Mouse (Mus musculus): ENCODE measurements around the gene Serac1. TPM values are rescaled to one million over a fixed set of nuclear protein-coding genes. Genes with fewer than 3 reads are reported as not detected.

Serac1 gene
- 1 to 10 TPM; 7.0 to 8.8 TPM for total RNA-seq (2021)

DNA sequence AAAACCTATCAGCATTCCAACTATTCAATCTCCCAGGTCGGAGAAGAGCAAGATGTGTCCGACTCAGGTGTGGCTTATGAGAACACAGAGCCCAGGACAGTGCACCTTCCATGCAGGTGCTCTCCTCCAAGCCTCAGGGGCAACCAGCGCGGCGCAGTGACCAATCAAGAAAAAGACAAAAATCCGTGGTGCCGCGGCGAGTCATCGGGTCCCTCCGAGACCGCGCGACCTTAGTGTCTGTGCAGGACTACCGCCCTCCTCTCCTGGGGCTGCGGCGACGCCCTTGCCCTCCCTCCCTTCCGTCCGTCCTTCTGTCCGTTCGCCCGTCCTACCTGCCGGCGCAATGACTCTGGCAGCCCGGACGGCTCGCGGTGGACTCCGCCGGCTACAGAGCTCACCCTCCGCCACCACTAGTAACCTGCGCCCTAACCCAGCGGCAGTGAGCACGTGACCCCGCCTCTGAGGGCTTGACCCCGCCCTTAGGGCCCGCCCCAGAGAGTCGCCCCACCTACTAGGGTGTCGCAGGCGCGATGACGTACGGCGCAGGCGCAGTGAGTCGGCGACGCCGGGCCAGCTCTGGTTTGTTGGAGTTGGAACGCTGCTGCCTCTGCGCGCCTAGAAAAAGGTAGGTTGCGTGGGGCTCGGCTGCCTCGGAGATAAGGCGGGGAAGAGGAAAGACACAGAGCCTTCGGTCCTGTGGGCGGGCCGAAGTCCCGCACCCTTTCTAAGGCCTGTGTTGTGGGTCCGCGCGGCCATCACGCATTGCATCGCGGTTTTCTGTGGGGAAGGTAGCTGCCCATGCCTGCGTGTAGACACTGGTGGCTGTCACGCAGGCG is at the start of gene Serac1, which contains the start of gene Gtf2h5:
Gene Serac1 (minus strand): TSS at position 455 of the 836 bp plus-strand sequence.
Gene Gtf2h5 (plus strand): TSS at position 500 of the 836 bp plus-strand sequence.
- DNase-seq = peak; percentile 99

DNA sequence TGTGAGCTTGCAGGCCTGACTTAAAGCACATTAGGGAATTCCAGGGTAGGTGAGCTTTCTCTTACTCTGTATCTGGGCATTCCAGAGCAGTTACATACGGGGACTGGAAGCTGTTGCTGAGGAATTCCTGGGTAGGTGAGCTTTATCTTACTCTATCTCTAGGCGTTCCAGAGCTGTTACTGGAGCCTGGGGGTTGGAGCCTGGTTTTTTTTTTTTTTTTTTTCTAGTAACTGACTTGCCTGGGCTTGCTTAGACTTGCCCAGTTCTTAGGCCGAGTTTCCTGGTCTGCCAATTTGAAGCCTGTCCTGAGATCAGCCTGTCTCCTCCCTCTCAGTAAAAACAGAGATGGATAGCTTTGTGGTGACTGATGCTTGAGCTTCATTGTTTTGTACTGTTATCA is 48.5 kb upstream of the Serac1 start:
- DNase-seq = no peak

- DNase-seq = no peak
Observed at GRCm38 (mm10) chr17:6125441-6125840, 45.9 kb upstream of the Serac1 start.

DNA sequence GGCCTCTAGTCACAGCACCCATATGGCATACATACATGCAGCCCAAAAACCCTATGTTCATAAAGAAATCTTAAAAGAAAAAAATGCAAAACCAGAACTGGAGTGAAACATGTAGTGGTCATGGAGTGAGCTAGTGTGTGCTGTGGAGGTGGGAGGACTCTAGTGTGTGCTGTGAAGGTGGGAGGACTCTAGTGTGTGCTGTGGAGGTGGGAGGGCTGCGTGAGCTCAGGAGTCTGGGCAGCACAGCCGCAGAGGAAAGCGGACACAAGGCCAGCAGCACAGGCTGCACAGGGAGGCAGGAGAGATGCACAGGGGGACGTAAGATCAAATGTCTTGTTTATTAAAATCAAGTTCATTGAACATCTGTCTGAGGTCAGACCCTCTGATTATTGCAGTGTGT is 44.2 kb upstream of the Serac1 start:
- DNase-seq = no peak

DNA sequence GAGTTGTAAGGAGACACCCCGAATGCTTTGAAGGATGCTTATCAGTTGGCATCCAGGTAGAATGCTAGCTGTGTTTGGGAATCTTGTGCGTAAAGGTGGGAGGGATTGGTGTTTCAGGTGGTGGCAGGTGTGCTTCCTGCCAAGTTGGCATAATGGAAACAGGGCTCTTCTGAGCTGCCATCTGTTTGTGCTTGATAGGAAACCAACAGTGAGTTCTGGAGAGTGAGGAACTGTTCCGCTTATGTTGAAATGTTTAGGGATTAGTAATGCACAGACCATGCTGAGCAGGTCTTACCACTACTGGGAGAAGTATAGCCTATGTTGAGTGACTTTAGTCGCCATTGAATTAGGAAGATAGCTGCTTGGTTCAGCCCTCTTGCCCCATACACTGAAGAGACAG is 39.3 kb upstream of the Serac1 start:
- no peak for DNase-seq

DNA sequence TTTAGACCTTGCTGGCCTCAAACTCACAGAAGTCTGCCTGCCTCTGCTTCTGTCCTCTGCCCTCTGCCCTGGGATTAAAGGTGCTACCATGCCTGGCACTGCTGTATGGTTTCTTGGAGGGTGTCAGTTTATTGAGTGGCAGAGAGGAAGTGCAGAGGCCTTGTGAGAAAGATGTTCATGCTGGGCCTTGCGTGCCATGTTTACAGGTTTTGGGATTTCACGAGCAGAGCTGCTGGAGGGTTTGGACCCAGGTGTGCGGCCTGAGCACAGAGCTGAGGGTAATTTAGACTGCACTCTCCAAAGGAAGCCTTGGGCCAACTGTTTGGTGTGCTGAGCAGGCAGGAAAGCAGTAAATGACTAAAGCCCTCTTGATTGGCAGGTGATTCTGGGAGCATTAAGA is 38.4 kb upstream of the Serac1 start:
- DNase-seq = no peak

- DNase-seq = no peak
Observed at GRCm38 (mm10) chr17:6117148-6117725, 37.7 kb upstream of the Serac1 start.

DNA sequence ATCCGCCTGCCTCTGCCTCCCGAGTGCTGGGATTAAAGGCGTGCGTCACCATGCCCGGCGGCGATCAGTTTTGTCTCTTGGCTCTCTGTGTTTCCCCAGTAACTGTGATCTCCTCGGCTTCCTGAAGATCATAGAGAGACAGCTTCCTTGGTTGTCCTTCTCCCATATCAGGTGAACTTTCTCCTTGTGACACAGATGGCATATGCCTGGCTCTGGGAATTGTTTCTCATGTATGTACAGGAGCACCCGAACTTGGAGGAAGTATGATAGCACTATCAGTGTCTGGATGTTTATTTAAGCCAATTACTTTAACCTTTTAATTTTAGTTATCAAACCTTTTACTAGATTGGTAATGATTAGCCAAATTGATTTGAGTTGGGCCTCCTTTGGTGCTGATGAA is 35.5 kb upstream of the Serac1 start:
- DNase-seq = no peak

DNA sequence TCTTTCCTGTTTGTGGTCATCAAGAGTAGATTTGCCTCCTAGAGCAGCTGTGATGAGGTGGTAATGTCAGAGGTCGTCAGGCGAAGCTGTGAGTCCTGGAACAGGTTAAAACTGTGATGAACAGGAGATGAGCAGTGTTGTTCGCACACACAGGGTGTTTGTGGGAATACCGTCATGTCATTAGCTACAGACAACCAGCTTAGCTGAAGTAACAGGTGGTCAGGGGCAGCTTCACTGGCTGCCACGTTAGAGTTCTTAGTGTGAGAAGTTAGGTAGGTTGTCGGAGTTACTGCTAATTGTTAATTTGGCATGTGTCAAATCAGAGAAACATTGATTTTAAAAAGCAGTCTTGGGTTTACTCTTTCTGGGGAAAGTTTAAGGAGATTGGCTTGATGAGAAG is 34.1 kb upstream of the Serac1 start:
- no peak for DNase-seq

DNA sequence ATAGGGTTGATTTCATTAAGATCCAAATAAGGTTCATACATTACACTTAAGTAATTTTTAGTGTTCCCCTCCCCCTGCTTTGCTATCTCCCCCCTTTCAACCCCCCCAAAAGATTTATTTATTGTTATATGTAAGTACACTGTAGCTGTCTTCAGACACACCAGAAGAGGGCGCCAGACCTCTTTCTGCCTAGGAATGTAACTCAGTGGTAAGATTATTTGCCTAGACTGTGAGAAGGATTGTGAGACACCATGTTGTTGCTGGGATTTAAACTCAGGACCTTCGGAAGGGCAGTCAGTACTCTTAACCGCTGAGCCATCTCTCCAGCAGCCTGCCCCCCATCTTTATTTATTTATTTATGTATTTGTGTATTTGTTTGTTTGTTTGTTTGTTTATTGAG is 31.4 kb upstream of the Serac1 start:
- DNase-seq = peak; percentile 26

DNA sequence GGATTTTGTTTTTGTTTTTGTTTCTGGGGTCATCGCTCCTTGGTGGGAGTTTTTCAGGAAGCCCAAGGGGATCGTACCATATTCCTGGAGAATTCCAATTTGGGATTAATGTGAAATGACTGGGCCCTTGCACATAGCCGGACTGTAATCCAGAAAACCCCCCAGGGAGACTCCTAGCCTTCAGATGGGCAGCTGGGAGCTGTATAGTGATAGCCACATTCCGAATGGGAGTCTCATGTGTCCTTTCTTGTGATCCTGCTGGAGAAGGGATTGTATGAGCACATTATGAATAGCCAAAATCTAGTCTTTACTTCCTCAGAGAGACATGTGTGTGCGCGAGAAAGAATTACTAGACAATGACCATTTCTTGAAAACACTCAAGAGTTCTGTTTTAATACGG is 28.6 kb upstream of the Serac1 start:
- DNase-seq = no peak

- DNase-seq = peak; percentile 59
Observed at GRCm38 (mm10) chr17:6107015-6107601, 27.6 kb upstream of the Serac1 start.

- peak; percentile 87 for DNase-seq
Observed at GRCm38 (mm10) chr17:6106361-6107014, 26.9 kb upstream of the Serac1 start, which contains the start of gene Tulp4. Gene Tulp4 (plus strand): TSS chr17:6106437.

- DNase-seq = no peak
Observed at GRCm38 (mm10) chr17:6103566-6103965, 24.0 kb upstream of the Serac1 start.

DNA sequence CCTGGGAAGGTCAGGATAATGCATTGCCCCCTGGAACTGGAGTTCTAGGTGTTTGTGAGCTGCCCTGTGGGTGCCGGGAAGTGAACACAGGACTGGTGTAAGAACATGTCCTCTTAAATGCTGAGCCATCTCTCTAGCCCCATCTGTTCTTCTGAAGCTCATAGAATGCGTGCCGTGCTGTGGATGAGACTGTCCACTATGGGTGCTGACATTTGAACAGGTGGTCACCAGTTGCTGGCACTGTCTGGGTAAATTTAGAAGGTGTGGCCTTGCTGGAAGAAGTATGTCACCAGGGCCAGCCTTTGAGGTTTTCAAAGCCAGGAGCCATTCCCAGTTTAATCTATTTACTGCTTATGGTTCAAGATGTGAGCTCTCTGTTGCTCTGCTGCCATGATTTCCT is 22.7 kb upstream of the Serac1 start:
- no peak for DNase-seq

DNA sequence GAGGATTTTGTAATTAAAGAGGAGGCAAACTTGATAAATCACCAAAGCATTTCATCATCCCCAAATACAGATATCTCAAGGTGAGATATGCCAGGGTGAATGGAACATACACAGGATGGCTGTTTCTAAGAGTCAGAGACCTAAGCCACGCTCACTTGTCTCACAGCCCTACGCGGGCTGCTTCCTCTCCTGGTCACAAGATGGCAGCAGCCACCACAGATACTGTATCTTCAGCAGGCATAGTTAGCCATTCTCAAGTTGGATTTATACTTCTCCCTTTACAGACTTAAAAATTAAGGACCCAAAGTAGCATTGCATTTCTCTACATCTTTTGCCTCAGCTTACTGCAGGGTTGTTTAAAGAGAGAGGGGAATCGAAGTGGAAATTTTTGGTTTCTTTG is 18.3 kb upstream of the Serac1 start:
- DNase-seq = peak; percentile 71

- DNase-seq = no peak
Observed at GRCm38 (mm10) chr17:6095579-6095978, 16.0 kb upstream of the Serac1 start.

GRCm38 (mm10) chr17:6091604-6092003 is 12.1 kb upstream of the Serac1 start:
- no peak for DNase-seq

GRCm38 (mm10) chr17:6083323-6083890 is 3.9 kb upstream of the Serac1 start:
- no peak for DNase-seq

DNA sequence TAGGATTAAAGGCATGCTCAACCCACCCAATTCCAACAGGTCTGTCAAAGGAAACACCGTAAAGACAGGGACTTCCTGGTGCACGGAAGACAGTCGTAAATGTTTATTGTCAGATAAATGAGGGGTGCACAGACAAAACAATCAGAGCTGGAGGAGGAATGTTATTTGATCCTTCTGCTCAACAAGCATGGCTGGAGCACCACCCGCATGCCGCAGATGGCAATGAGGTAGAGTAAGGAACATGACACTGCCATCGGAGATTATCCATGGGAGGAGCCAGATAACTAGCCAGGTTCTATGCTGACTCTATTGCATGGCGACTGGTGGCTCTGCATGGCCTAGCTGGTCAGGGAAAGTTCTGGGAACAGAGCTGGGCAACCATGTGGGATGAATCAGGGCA is 6.1 kb downstream of the Serac1 start:
- no peak for DNase-seq

GRCm38 (mm10) chr17:6069866-6070265 is 9.7 kb downstream of the Serac1 start:
- DNase-seq = no peak

GRCm38 (mm10) chr17:6067613-6068012 is 11.9 kb downstream of the Serac1 start:
- peak; percentile 26 for DNase-seq

GRCm38 (mm10) chr17:6066021-6066420 is 13.5 kb downstream of the Serac1 start:
- no peak for DNase-seq

All from heart, postnatal 4 days (tissue).